Mouse (Mus musculus) small intestine, adult 2 months (tissue): ENCODE measurements around the gene Higd1a.

Experiments
- CTCF ChIP-seq: fragments of 200-500 bp; IDR thresholded peaks from 2 replicates; pipeline ENCODE4 v1.5.1; 2012; ENCODE audit warnings: low read depth, mild to moderate bottlenecking, control low read depth, inconsistent platforms, low read length, moderate library complexity, mixed read lengths; ENCODE audit not compliant: insufficient replicate concordance, insufficient read length; ENCODE audit errors: extremely low read depth
- POLR2A ChIP-seq: fragments of 200-500 bp; IDR thresholded peaks from 2 replicates; pipeline ENCODE4 v1.6.1; 2012; ENCODE audit warnings: low read depth, mild to moderate bottlenecking, control low read depth, inconsistent platforms, low read length, moderate library complexity

GRCm38 (mm10) chr9:121859345-121859744, 1.2 kb upstream of the Higd1a start:
- no peak for TF ChIP-seq POLR2A
- no peak for TF ChIP-seq CTCF
